Mouse (Mus musculus): Measurements from ENCODE around the gene Lamtor4. TPM values are rescaled to one million over a fixed set of nuclear protein-coding genes. Genes with fewer than 3 reads are reported as not detected.

Gene Lamtor4
- polyA plus RNA-seq, 1 experiment from 2014 or later = 44.2 TPM

GRCm38 (mm10) chr5:138277994-138278393, 22.7 kb downstream of the Lamtor4 start:
- no peak overlapping the region for H3K4me2 ChIP-seq
- peaks cover 20% of the 10 kb centered on the region; the same call in 1 of the 2 replicates for H3K36me3 ChIP-seq (ENCODE audit: insufficient read depth)
- H3K27ac ChIP-seq (ENCODE audit: low read depth) = no peak overlapping the region
- 81% methylated on average over 7 of the region's 7 CpGs for WGBS
- TF ChIP-seq CTCF (IDR thresholded peaks at IDR 0.05; ENCODE audit: low read depth) = no peak
- H3K9me3 ChIP-seq (ENCODE audit: low read depth, low read length) = peaks cover 9% of the 10 kb centered on the region; the same call in 1 of the 2 replicates
- peaks cover 8% of the 10 kb centered on the region for H3K4me1 ChIP-seq (ENCODE audit: insufficient read depth)
- no peaks in the 10 kb centered on the region; the same call in 1 of the 2 replicates for H3K27me3 ChIP-seq (ENCODE audit: insufficient read depth, low read length)
- ATAC-seq (ENCODE audit: insufficient read depth) (no peak), DNase-seq (no peak)
- no peak overlapping the region for H3K4me3 ChIP-seq (ENCODE audit: low read depth, low read length)
- no peak overlapping the region for H3K9ac ChIP-seq

- ATAC-seq (ENCODE audit: insufficient read depth) = peak; percentile 99
- H3K4me3 ChIP-seq (ENCODE audit: low read depth, low read length) = peak within 1 kb of the TSS; percentile 60
- H3K4me1 ChIP-seq (ENCODE audit: insufficient read depth) = peaks cover 8% of the 10 kb centered on the region
- H3K4me2 ChIP-seq = peak within 1 kb of the TSS; percentile 66
- no peaks in the 10 kb centered on the region; the same call in 1 of the 2 replicates for H3K27me3 ChIP-seq (ENCODE audit: insufficient read depth, low read length)
- peak within 1 kb of the TSS; percentile 71 for H3K9ac ChIP-seq
- peak; percentile 99 for DNase-seq
- peaks cover 9% of the 10 kb centered on the region; the same call in 1 of the 2 replicates for H3K9me3 ChIP-seq (ENCODE audit: low read depth, low read length)
- under 1% methylated on average over 56 of the region's 56 CpGs for whole genome bisulfite sequencing
- peaks cover 17% of the 10 kb centered on the region; the same call in 1 of the 2 replicates for H3K36me3 ChIP-seq (ENCODE audit: insufficient read depth)
- H3K27ac ChIP-seq (ENCODE audit: low read depth) = no peak within 1 kb of the TSS
- no peak for TF ChIP-seq CTCF (IDR thresholded peaks at IDR 0.05; ENCODE audit: low read depth)
Measured at GRCm38 (mm10) chr5:138279585-138280424, 24.5 kb downstream of the Lamtor4 start, which contains the start of the genes Gm43720, Gpc2 and Stag3. Gm43720 (minus strand) TSS chr5:138279958. Gpc2 (minus strand) TSS chr5:138280005. Stag3 (plus strand) TSS chr5:138280240.

- Histone ChIP-seq H3K36me3 (ENCODE audit: insufficient read depth) (peaks cover 17% of the 10 kb centered on the region; the same call in 1 of the 2 replicates), H3K27ac (ENCODE audit: low read depth) (no peak overlapping the region), H3K27me3 (ENCODE audit: insufficient read depth, low read length) (no peaks in the 10 kb centered on the region; the same call in 1 of the 2 replicates), H3K4me1 (ENCODE audit: insufficient read depth) (peaks cover 8% of the 10 kb centered on the region), H3K4me3 (ENCODE audit: low read depth, low read length) (peak overlapping the region; percentile 60), H3K4me2 (peak overlapping the region; percentile 66), H3K9me3 (ENCODE audit: low read depth, low read length) (peaks cover 9% of the 10 kb centered on the region; the same call in 1 of the 2 replicates), H3K9ac (no peak overlapping the region)
- DNase-seq (no peak), ATAC-seq (ENCODE audit: insufficient read depth) (no peak)
- TF ChIP-seq CTCF (IDR thresholded peaks at IDR 0.05; ENCODE audit: low read depth) = no peak
- 20% methylated on average over 26 of the region's 26 CpGs for WGBS
Measured at GRCm38 (mm10) chr5:138280425-138280768, 25.1 kb downstream of the Lamtor4 start.

- H3K4me2 ChIP-seq = no peak overlapping the region; the same call in 1 of the 2 replicates
- peaks cover 7% of the 10 kb centered on the region for H3K4me1 ChIP-seq (ENCODE audit: insufficient read depth)
- no peak overlapping the region for H3K4me3 ChIP-seq (ENCODE audit: low read depth, low read length)
- WGBS = 89% methylated on average over 15 of the region's 15 CpGs
- no peak overlapping the region for H3K9ac ChIP-seq
- no peak for TF ChIP-seq CTCF (IDR thresholded peaks at IDR 0.05; ENCODE audit: low read depth)
- peaks cover 15% of the 10 kb centered on the region; the same call in 1 of the 2 replicates for H3K36me3 ChIP-seq (ENCODE audit: insufficient read depth)
- peaks cover 9% of the 10 kb centered on the region; the same call in 1 of the 2 replicates for H3K9me3 ChIP-seq (ENCODE audit: low read depth, low read length)
- DNase-seq (no peak), ATAC-seq (ENCODE audit: insufficient read depth) (no peak)
- no peaks in the 10 kb centered on the region; the same call in 1 of the 2 replicates for H3K27me3 ChIP-seq (ENCODE audit: insufficient read depth, low read length)
- no peak overlapping the region for H3K27ac ChIP-seq (ENCODE audit: low read depth)
Measured at GRCm38 (mm10) chr5:138280829-138281228, 25.5 kb downstream of the Lamtor4 start.

GRCm38 (mm10) chr5:138281798-138282197, 26.5 kb downstream of the Lamtor4 start:
- no peak for DNase-seq
- peaks cover 5% of the 10 kb centered on the region for H3K4me1 ChIP-seq (ENCODE audit: insufficient read depth)
- WGBS = 70% methylated on average over 2 of the region's 2 CpGs
- H3K4me3 ChIP-seq (ENCODE audit: low read depth, low read length) = no peak overlapping the region
- no peak for TF ChIP-seq CTCF (IDR thresholded peaks at IDR 0.05; ENCODE audit: low read depth)
- no peak overlapping the region for H3K9ac ChIP-seq
- no peaks in the 10 kb centered on the region; the same call in 1 of the 2 replicates for H3K27me3 ChIP-seq (ENCODE audit: insufficient read depth, low read length)
- H3K36me3 ChIP-seq (ENCODE audit: insufficient read depth) = peaks cover 5% of the 10 kb centered on the region; the same call in 1 of the 2 replicates
- H3K9me3 ChIP-seq (ENCODE audit: low read depth, low read length) = peaks cover 9% of the 10 kb centered on the region; the same call in 1 of the 2 replicates
- ATAC-seq (ENCODE audit: insufficient read depth) = no peak
- H3K4me2 ChIP-seq = no peak overlapping the region
- H3K27ac ChIP-seq (ENCODE audit: low read depth) = no peak overlapping the region

- ATAC-seq (ENCODE audit: insufficient read depth) (no peak), DNase-seq (no peak)
- Histone ChIP-seq H3K27ac (ENCODE audit: low read depth) (no peak overlapping the region), H3K9ac (no peak overlapping the region), H3K4me2 (no peak overlapping the region), H3K27me3 (ENCODE audit: insufficient read depth, low read length) (no peaks in the 10 kb centered on the region; the same call in 1 of the 2 replicates), H3K9me3 (ENCODE audit: low read depth, low read length) (peaks cover 9% of the 10 kb centered on the region; the same call in 1 of the 2 replicates), H3K4me3 (ENCODE audit: low read depth, low read length) (no peak overlapping the region), H3K4me1 (ENCODE audit: insufficient read depth) (peaks cover 5% of the 10 kb centered on the region), H3K36me3 (ENCODE audit: insufficient read depth) (no peaks in the 10 kb centered on the region)
- TF ChIP-seq CTCF (IDR thresholded peaks at IDR 0.05; ENCODE audit: low read depth) = no peak
- WGBS = 58% methylated on average over 1 of the region's 1 CpGs
Measured at GRCm38 (mm10) chr5:138283540-138283939, 28.3 kb downstream of the Lamtor4 start.

- no peak for ATAC-seq (ENCODE audit: insufficient read depth)
Measured at GRCm38 (mm10) chr5:138287861-138288260, 32.6 kb downstream of the Lamtor4 start.

More at GRCm38 (mm10) chr5:138287861-138288260, 32.6 kb downstream of the Lamtor4 start:
- H3K4me3 ChIP-seq (ENCODE audit: low read depth, low read length) = no peak overlapping the region
- no peak overlapping the region for H3K4me2 ChIP-seq
- H3K9me3 ChIP-seq (ENCODE audit: low read depth, low read length) = no peaks in the 10 kb centered on the region
- no peak overlapping the region for H3K27ac ChIP-seq (ENCODE audit: low read depth)
- no peak overlapping the region for H3K9ac ChIP-seq
- H3K27me3 ChIP-seq (ENCODE audit: insufficient read depth, low read length) = no peaks in the 10 kb centered on the region
- DNase-seq = peak; percentile 18
- 67% methylated on average over 3 of the region's 3 CpGs for WGBS
- H3K36me3 ChIP-seq (ENCODE audit: insufficient read depth) = no peaks in the 10 kb centered on the region
- peak; percentile 27; the same call in 1 of the 2 replicates for TF ChIP-seq CTCF (IDR thresholded peaks at IDR 0.05; ENCODE audit: low read depth)
- H3K4me1 ChIP-seq (ENCODE audit: insufficient read depth) = no peaks in the 10 kb centered on the region
